Mouse (Mus musculus): ENCODE data around the gene Tbck.

GRCm38 (mm10) chr3:132637080-132637479 lies 46.9 kb upstream of the Tbck start:
- TF ChIP-seq CTCF (IDR thresholded peaks at IDR 0.05): no peak
- TF ChIP-seq POLR2A (IDR thresholded peaks at IDR 0.05; ENCODE audit: insufficient read depth, low read depth, low read length): no peak
- no peak for TF ChIP-seq EP300 (IDR thresholded peaks at IDR 0.05; ENCODE audit: insufficient read depth, low read depth, low read length)

Measured in heart, adult 2 months (tissue).